Mouse (Mus musculus): ENCODE results near the gene Fbf1. TPM values are rescaled to one million over a fixed set of nuclear protein-coding genes. Genes with fewer than 3 reads are reported as not detected.
A peak's percentile ranks its signal among the peaks of the same experiment; 100 is the strongest.

Gene Fbf1
- polyA plus RNA-seq, 1 experiment from 2014 or later = 30.6 TPM

DNA sequence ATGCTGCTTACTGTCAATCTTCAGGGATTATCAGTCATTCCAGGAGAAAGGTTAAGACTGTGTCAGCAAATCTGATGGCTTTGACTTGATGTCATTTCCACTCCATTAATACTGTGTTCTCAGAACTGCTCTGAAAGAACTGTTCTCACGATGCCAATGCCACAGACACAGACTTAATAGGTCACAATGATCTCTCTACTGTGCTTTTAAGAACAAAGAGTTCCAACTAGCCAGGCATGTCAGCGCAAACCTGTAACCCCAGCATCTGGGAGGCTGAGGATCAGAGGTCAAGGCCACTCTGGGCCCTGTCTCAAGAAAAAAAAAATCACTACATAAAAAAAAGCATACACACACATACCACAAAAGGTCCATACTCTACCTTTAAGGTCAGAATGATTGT lies 4.0 kb upstream of the Fbf1 start:
- Histone ChIP-seq H3K4me1 (peaks cover 8% of the 10 kb centered on the region; the same call in 1 of the 2 replicates), H3K27me3 (ENCODE audit: insufficient read depth, poor library complexity, severe bottlenecking) (no peaks in the 10 kb centered on the region), H3K27ac (no peak overlapping the region), H3K9me3 (no peaks in the 10 kb centered on the region), H3K4me3 (no peak overlapping the region), H3K36me3 (peaks cover 57% of the 10 kb centered on the region)
- 91% methylated on average over 2 of the region's 2 CpGs for whole genome bisulfite sequencing
- DNase-seq (ENCODE audit: low spot score) = no peak

GRCm38 (mm10) chr11:116170003-116170800 lies 2.2 kb upstream of the Fbf1 start:
- no peak overlapping the region for H3K27ac ChIP-seq
- peaks cover 50% of the 10 kb centered on the region for H3K36me3 ChIP-seq
- H3K27me3 ChIP-seq (ENCODE audit: insufficient read depth, poor library complexity, severe bottlenecking) = no peaks in the 10 kb centered on the region
- DNase-seq (ENCODE audit: low spot score) = no peak
- WGBS = 76% methylated on average over 5 of the region's 5 CpGs
- peaks cover 16% of the 10 kb centered on the region; the same call in 1 of the 2 replicates for H3K4me1 ChIP-seq
- H3K9me3 ChIP-seq = no peaks in the 10 kb centered on the region
- no peak overlapping the region for H3K4me3 ChIP-seq

DNA sequence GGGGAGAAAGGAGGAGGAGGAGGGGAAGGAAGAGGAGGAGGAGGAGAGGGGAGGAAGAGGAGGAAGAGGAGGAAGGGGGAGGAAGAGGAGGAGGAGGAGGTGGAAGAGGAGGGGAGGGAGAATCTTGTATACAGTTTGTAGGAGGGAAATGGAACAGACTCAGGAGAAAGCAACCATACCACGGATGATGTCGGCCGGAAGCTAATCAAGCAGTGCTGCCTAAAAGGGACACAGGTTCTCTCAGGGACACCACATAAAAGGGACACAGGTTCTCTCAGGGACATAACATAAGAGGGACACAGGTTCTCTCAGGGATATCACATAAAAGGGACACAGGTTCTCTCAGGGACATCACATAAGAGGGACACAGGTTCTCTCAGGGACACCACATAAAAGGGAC lies 1.2 kb upstream of the Fbf1 start:
- WGBS = 71% methylated on average over 3 of the region's 3 CpGs
- Histone ChIP-seq H3K4me1 (peaks cover 21% of the 10 kb centered on the region; the same call in 1 of the 2 replicates), H3K9me3 (no peaks in the 10 kb centered on the region), H3K4me3 (no peak overlapping the region), H3K36me3 (peaks cover 48% of the 10 kb centered on the region), H3K27me3 (ENCODE audit: insufficient read depth, poor library complexity, severe bottlenecking) (no peaks in the 10 kb centered on the region), H3K27ac (no peak overlapping the region)
- no peak for DNase-seq (ENCODE audit: low spot score)

GRCm38 (mm10) chr11:116167232-116167631 lies 734 bp downstream of the Fbf1 start:
- WGBS = 7% methylated on average over 6 of the region's 6 CpGs
- no peaks in the 10 kb centered on the region for H3K27me3 ChIP-seq (ENCODE audit: insufficient read depth, poor library complexity, severe bottlenecking)
- no peaks in the 10 kb centered on the region for H3K9me3 ChIP-seq
- peak overlapping the region; percentile 83 for H3K4me3 ChIP-seq
- H3K4me1 ChIP-seq = peaks cover 23% of the 10 kb centered on the region; the same call in 1 of the 2 replicates
- H3K36me3 ChIP-seq = peaks cover 40% of the 10 kb centered on the region
- peak overlapping the region; percentile 96 for H3K27ac ChIP-seq
- DNase-seq (ENCODE audit: low spot score) = no peak

DNA sequence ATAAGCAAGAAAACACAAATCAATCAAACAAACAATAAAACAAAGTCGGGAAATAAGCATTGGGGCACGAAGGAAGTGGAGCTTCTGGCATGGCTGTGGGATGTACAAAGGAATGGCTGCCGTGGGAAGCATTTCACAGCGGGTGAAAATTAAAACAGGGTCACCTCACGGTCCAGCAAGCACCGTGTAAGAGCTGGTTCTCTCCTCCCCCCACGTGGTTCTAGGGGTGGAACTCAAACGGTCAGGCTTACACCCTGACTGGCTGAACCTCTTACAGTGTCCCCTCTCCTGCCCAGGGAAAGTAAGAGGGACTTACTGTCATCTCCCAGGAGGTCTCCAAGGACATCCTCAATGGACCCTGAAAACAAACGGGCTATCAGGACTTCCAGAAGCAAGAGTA lies 5.0 kb downstream of the Fbf1 start:
- Histone ChIP-seq H3K4me3 (no peak overlapping the region), H3K27ac (no peak overlapping the region), H3K27me3 (ENCODE audit: insufficient read depth, poor library complexity, severe bottlenecking) (no peaks in the 10 kb centered on the region), H3K4me1 (peaks cover 21% of the 10 kb centered on the region; the same call in 1 of the 2 replicates), H3K36me3 (peaks cover 60% of the 10 kb centered on the region), H3K9me3 (no peaks in the 10 kb centered on the region)
- 68% methylated on average over 9 of the region's 9 CpGs for WGBS
- DNase-seq (ENCODE audit: low spot score) = no peak

DNA sequence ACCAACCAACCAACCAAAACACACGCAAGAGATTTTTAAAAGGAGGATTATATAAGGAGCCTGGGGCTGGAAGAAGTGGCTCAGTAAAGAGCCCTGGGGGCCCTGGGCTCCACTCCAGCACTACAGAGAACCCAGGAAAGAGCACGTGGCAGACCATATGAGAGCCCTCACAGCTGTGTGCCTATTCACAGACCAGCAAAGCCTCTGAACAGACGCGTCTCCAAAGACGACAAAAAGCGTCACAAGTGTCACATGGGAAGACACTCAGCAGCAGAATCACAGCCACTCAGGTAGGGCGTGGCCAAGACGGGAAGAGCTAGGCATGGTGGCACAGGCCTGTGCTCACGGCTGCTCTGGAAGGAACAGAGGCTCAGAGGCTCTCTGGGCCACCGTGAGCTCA lies 5.8 kb downstream of the Fbf1 start:
- peaks cover 19% of the 10 kb centered on the region; the same call in 1 of the 2 replicates for H3K4me1 ChIP-seq
- WGBS = 78% methylated on average over 10 of the region's 10 CpGs
- H3K9me3 ChIP-seq = no peaks in the 10 kb centered on the region
- no peak overlapping the region for H3K27ac ChIP-seq
- peaks cover 67% of the 10 kb centered on the region for H3K36me3 ChIP-seq
- no peak overlapping the region for H3K4me3 ChIP-seq
- no peaks in the 10 kb centered on the region for H3K27me3 ChIP-seq (ENCODE audit: insufficient read depth, poor library complexity, severe bottlenecking)
- DNase-seq (ENCODE audit: low spot score) = no peak

DNA sequence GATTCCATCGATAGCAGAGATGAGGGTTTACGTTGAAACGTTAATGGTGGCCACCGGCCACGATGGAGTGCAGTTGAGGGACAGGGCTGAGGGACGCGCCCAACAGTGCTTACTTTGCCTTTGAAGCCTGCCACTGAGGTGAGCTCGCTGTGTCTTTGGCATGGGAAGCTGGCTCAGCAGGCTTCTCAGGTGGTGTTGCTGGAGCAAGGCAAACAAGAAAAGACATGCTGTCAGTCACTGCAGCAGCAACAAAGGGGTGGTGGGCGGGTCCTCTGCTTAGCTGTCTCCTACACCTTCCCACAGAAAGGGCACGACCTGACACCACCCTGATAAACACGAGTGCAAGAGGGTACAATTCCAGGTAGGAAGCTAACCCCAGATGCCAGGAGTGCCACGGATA lies 6.7 kb downstream of the Fbf1 start:
- H3K27ac ChIP-seq = no peak overlapping the region

DNA sequence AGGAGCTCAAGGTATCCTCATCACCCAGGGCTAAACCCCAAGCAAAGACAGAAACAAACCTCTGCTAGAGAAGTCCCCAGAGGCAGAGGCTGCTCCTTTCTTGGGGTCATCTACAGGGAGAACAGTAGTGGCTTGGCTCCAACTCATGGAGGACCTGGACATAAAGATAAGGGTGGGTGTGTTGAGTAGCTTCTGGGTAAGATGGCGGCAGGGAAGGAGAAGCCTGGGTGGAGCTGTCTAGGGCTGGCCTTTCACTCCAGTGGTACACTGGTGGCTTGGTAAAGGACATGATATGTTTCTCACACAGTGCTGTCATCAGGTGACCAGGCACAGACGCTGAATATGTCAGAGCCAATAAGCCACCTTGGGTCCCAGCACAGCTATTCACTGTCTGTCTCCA lies 17.0 kb downstream of the Fbf1 start:
- Histone ChIP-seq H3K4me3 (no peak overlapping the region), H3K9me3 (no peaks in the 10 kb centered on the region), H3K27ac (peak overlapping the region; percentile 73), H3K4me1 (peaks cover 22% of the 10 kb centered on the region), H3K27me3 (ENCODE audit: insufficient read depth, poor library complexity, severe bottlenecking) (peaks cover 14% of the 10 kb centered on the region; the same call in 1 of the 2 replicates), H3K36me3 (peaks cover 99% of the 10 kb centered on the region)
- no peak for DNase-seq (ENCODE audit: low spot score)
- WGBS = 88% methylated on average over 2 of the region's 2 CpGs

More for the DNA sequence above, 6.7 kb downstream of the Fbf1 start:
- H3K27me3 ChIP-seq (ENCODE audit: insufficient read depth, poor library complexity, severe bottlenecking) = no peaks in the 10 kb centered on the region
- no peak for DNase-seq (ENCODE audit: low spot score)
- 72% methylated on average over 12 of the region's 12 CpGs for WGBS
- peaks cover 14% of the 10 kb centered on the region; the same call in 1 of the 2 replicates for H3K4me1 ChIP-seq
- H3K36me3 ChIP-seq = peaks cover 75% of the 10 kb centered on the region
- H3K4me3 ChIP-seq = no peak overlapping the region
- H3K9me3 ChIP-seq = no peaks in the 10 kb centered on the region

DNA sequence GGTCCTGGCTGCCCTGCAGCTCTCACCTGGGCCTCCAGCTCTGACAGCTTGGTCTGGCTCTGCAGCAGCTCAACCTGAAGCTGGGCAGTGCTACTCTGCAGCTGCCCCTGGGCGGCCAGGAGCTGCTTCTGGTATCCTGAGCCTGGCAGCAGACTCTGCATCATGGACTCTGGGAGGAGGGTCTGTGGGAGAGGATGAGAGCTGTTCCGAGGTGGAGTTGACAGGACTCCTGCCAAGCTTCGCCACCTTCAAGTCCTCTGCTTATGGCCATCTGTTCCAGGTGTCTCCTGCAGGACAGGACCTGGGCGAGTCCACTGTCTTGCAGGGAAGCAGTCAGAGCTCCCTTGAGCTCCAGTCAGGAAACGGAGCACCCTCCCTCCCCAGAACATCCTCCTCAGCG lies 18.6 kb downstream of the Fbf1 start:
- H3K9me3 ChIP-seq = no peaks in the 10 kb centered on the region
- 72% methylated on average over 6 of the region's 6 CpGs for WGBS
- no peak overlapping the region for H3K27ac ChIP-seq
- no peak overlapping the region for H3K4me3 ChIP-seq
- no peak for DNase-seq (ENCODE audit: low spot score)
- H3K36me3 ChIP-seq = peaks cover 99% of the 10 kb centered on the region
- H3K4me1 ChIP-seq = peaks cover 22% of the 10 kb centered on the region
- peaks cover 14% of the 10 kb centered on the region; the same call in 1 of the 2 replicates for H3K27me3 ChIP-seq (ENCODE audit: insufficient read depth, poor library complexity, severe bottlenecking)

- H3K36me3 ChIP-seq = peaks cover 99% of the 10 kb centered on the region
- H3K4me1 ChIP-seq = peaks cover 22% of the 10 kb centered on the region
- 0 out of 2 replicates have a peak overlapping the region, but pooled peaks have one; percentile 12 for H3K4me3 ChIP-seq
- peak overlapping the region; percentile 11; the same call in 1 of the 2 replicates for H3K27ac ChIP-seq
- WGBS = 41% methylated on average over 20 of the region's 20 CpGs
- no peak for DNase-seq (ENCODE audit: low spot score)
- H3K27me3 ChIP-seq (ENCODE audit: insufficient read depth, poor library complexity, severe bottlenecking) = peaks cover 14% of the 10 kb centered on the region; the same call in 1 of the 2 replicates
- no peaks in the 10 kb centered on the region for H3K9me3 ChIP-seq
Observed at GRCm38 (mm10) chr11:116148761-116149221, 19.2 kb downstream of the Fbf1 start.

- Histone ChIP-seq H3K4me1 (peaks cover 34% of the 10 kb centered on the region), H3K27me3 (ENCODE audit: insufficient read depth, poor library complexity, severe bottlenecking) (peaks cover 14% of the 10 kb centered on the region; the same call in 1 of the 2 replicates), H3K4me3 (no peak overlapping the region), H3K36me3 (peaks cover 93% of the 10 kb centered on the region), H3K27ac (no peak overlapping the region), H3K9me3 (no peaks in the 10 kb centered on the region)
- WGBS = 78% methylated on average over 25 of the region's 25 CpGs
- DNase-seq (ENCODE audit: low spot score) = no peak
Observed at GRCm38 (mm10) chr11:116146294-116146985, 21.5 kb downstream of the Fbf1 start.

GRCm38 (mm10) chr11:116145481-116146293 lies 22.3 kb downstream of the Fbf1 start:
- Histone ChIP-seq H3K4me3 (no peak overlapping the region), H3K9me3 (no peaks in the 10 kb centered on the region), H3K27ac (no peak overlapping the region), H3K27me3 (ENCODE audit: insufficient read depth, poor library complexity, severe bottlenecking) (peaks cover 14% of the 10 kb centered on the region; the same call in 1 of the 2 replicates), H3K36me3 (peaks cover 86% of the 10 kb centered on the region), H3K4me1 (peaks cover 34% of the 10 kb centered on the region)
- 71% methylated on average over 18 of the region's 18 CpGs for WGBS
- no peak for DNase-seq (ENCODE audit: low spot score)

All from heart, embryonic 10.5 days (tissue).